Mouse (Mus musculus) left cerebral cortex, adult 2 months (tissue): ENCODE data around the gene Cerk. TPM values are rescaled to one million over a fixed set of nuclear protein-coding genes. Genes with fewer than 3 reads are reported as not detected.
"Not testable (repeated sequence)": the region's sequence is repeated elsewhere in the genome, so short reads cannot be mapped to it uniquely, and the experiment has no call there.

ENCODE experiments used
- DNase-seq, 2 experiments: peaks; one replicate each; pipeline ENCODE4 v3.0.0; 2021 to 2022; ENCODE audit warnings: low spot score in 2 of 2, mixed read lengths in 1 of 2; ENCODE audit errors: extremely low spot score in 1 of 2
- H3K27ac ChIP-seq: fragments of 200-600 bp; 2 replicates; pipeline ENCODE4 v1.8.1; 2022
- H3K4me3 ChIP-seq: fragments of 200-600 bp; 2 replicates; pipeline ENCODE4 v1.8.1; 2022
- CTCF ChIP-seq: fragments of 200-600 bp; IDR thresholded peaks from 2 replicates; pipeline ENCODE4 v1.8.1; 2022; ENCODE audit warnings: antibody characterized with exemption, mild to moderate bottlenecking, moderate library complexity
- intact Hi-C: fragments of 180-260 bp; cut with DNase I; formaldehyde crosslinking; loops from one replicate; pipeline ENCODE4 v1.15.1; 2025
- total RNA-seq, 2 experiments: library from RNA; stranded (reverse); gene quantifications; 2 replicates each; pipeline ENCODE4 v1.2.3; 2021

Gene Cerk
- total RNA-seq, 2 experiments from 2014 or later = 57.9 to 59.0 TPM

DNA sequence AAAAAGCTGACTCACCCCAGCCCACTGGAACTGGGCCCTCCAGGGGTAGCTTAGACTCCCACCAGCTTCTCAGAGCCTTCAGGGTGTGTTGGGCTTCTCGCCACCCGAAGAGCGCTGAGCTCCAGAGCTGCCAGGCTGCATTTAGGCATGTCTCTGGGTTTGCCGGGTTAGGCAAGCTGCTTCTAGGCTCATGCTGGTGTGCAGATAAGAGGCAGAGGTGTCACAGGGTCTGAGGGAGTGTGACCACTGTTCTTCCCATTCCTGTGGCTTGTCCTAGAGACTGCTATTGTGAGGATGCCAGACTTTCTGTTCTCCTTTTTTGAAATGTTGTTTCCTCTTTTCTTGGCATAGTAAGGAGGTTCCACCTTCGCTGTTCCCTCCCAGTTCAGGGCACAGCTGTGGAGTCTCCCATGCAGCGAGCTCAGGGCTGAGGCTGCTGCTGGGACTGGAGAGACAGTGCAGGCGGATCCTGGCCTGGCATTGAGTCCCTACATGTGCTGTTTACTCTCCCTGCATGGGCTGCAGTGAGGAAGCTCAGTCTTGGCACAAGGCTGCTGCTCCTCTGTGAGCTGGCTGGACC, 39.1 kb upstream of the Cerk start:
- no peak for TF ChIP-seq CTCF
- no peak overlapping the region for H3K4me3 ChIP-seq
- intact Hi-C loops = loop anchor here (1.0 to 5.0 kb wide), 2 partner anchors 10 to 83 kb away; no protein-coding TSS in a partner anchor
- H3K27ac ChIP-seq = peak overlapping the region; percentile 77
- peak; percentile 34 to 51 for DNase-seq

DNA sequence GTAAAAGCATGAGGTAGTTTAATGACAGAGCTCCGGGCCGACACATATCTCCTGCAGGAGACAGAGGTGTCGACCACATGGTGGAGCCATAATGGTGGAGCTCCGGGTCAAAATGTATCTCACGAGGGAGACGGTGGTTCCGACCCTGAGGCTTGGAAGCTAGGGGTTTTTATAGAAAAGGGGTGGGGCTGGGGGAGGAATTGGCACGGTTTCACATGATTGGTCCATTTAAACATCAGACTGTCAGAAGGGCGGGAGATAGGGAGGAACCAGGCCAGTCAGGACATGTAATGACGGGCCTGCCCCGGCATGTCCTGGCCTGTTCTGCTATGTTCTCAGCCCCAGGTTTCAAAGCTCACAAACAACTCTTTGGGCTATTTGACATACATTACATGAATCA, 36.0 kb upstream of the Cerk start:
- DNase-seq, H3K27ac ChIP-seq, intact Hi-C loops, H3K4me3 ChIP-seq: not testable (repeated sequence)

DNA sequence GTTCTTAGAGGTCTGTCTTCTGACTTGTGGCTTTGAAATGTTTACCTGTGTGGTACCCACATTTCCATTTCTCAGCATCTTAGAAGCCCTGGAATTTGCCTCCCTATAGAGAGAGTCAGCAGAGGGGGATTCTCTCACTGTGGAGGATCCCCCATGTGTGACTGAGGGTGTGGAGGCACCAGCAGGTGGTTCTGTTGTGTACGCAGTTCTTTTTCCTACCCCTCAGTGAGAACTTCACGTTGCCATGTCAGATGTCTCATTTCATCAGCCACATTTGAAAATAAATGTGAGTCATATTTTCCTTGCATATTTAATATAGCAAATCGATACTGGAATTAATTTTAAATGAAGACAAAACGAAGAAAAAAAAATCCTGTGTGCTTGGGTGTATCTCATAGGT, 35.4 kb upstream of the Cerk start:
- H3K4me3 ChIP-seq = no peak overlapping the region
- TF ChIP-seq CTCF = no peak
- DNase-seq = no peak
- no peak overlapping the region for H3K27ac ChIP-seq
- intact Hi-C loops = no loop called here

DNA sequence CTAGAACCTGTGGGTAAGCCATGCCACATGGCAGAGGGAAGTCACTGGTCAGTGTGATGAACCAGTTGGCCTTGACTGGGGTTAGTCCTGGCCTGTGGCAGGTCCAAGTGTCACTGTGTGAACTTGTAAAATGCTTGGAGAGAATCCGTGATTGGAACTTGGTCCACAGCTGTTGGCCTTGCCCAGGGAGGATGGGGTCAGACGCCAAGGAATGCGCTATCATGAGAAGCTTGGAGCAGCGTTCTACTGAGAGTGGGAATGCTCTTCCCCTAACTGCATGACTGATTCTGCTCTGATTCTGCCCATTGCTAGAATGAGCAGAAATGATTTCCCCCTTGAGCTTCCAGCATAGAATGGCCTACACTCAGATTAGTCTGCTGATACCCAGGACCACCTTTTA, 34.8 kb upstream of the Cerk start:
- no peak for DNase-seq
- peak overlapping the region; percentile 91 for H3K27ac ChIP-seq
- no peak overlapping the region for H3K4me3 ChIP-seq
- intact Hi-C loops = no loop called here
- TF ChIP-seq CTCF = no peak

DNA sequence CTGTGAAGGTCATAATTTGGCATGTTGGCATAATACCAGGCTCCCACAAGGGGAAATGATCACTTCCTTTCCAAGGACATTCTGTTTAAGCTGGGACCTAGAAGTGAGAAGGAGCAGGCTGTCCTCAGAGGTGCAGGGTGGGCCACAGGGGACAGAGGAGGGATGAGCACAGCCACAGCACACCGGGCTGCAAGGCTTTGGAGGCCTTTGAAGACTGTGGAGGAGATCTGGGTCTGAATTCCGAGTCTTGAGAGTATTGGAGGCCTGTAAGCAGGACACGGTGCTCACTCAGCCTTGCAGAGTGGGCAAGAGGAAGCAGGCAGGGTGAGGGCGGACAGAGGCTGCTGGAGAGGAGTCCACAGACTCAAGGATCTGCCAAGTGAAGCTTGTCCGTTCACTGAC, 34.3 kb upstream of the Cerk start:
- no peak for TF ChIP-seq CTCF
- intact Hi-C loops = no loop called here
- no peak for DNase-seq
- Histone ChIP-seq H3K4me3 (no peak overlapping the region), H3K27ac (peak overlapping the region; percentile 91)

DNA sequence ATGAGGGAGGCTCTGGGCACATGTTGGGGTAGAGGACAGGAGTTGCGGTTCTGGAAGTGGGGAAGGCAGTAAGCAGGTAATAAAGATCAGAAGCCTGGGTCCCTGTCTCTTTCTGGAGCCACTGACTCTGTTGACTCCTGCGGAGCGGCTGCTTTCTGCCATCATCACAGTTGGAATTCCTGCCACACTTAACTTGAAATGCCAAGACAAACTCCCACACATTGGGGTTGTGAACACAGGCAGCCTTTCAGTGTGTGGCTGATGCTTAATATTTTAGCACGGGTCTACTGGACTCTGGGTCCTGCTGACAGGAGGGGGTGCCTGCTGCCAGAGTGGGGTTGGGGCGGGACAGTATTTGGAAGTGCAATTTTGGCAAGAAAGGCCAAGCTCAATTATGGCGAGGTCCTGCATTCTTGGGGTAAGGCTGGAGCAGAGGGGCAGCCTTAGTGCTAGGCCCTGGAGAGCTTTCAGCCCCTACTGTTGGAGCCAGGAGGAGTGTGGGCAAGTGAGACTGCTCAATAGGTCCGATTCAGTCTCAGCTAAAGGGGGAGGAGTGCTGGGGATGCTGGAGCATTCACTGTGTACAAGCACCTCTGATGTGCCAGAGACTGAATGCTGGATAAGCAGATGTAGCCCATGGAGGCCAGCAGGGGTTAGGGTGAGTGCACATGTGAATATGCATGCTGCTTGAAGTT, 33.7 kb upstream of the Cerk start:
- no peak overlapping the region for H3K4me3 ChIP-seq
- intact Hi-C loops = loop anchor here (10.0 kb wide), 1 partner anchor 165 kb away; the partner anchor contains the start of gene Gramd4
- DNase-seq = no peak
- TF ChIP-seq CTCF = no peak; the same call in 1 of the 2 replicates
- H3K27ac ChIP-seq = peak overlapping the region; percentile 91

DNA sequence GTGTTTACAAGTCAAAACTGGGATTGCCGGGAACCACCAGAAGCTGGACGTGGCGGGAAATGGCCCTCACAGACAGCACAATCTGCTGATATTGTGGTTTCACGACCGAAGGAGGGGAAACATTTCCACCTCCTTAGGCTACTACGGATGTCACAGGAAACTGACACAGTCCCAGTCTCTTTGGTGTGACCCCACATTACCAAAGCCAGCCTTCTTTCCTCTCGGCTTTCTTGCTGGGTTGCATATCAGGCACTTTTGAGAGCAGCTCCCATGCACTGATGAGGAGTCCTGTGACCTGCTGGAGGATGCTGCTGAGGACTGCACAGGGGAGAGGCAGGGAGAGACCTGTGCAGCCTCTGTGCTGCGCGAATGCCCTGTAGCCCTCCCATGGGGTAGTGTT, 30.7 kb upstream of the Cerk start:
- intact Hi-C loops = loop anchor here (10.0 kb wide), 1 partner anchor 162 kb away; the partner anchor contains the start of gene Gramd4
- H3K27ac ChIP-seq, DNase-seq, H3K4me3 ChIP-seq: not testable (repeated sequence)

DNA sequence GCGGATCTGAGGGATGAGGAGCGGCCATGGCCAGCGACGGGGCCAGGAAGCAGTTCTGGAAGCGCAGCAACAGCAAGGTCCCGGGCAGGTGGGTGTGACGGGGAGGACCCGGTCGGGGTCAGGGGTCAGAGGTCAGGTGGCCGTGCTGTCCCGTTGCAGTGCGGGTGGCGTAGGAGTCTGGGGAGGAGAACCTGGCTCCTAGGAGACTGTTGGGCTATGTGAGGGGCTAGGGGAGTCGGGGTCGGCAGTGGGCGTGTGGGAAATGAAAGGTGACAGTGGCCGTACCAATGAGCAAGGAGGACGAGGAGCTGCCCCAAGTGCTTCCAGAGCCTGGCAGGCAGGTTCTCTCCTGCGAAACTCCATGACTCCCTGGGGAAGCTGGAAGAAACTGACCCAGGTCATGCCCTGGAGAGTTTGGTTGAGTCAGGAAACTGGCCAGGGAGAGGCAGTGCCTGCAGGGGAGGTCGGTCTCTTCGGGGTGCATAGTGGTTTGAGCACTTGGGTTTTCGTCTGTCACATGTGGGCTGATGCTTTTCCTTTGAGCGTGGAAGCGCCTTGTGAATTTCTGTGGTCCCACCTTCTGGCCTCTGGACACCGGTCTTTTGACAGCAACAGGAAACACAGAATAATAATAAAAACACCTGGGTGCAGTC, 28.7 kb upstream of the Cerk start:
- TF ChIP-seq CTCF = no peak
- Histone ChIP-seq H3K4me3 (peak overlapping the region; percentile 84), H3K27ac (peak overlapping the region; percentile 88)
- DNase-seq = no peak
- intact Hi-C loops = loop anchor here (1.0 to 10.0 kb wide), 2 partner anchors 29 to 160 kb away; partner anchors contain the start of gene Gramd4

DNA sequence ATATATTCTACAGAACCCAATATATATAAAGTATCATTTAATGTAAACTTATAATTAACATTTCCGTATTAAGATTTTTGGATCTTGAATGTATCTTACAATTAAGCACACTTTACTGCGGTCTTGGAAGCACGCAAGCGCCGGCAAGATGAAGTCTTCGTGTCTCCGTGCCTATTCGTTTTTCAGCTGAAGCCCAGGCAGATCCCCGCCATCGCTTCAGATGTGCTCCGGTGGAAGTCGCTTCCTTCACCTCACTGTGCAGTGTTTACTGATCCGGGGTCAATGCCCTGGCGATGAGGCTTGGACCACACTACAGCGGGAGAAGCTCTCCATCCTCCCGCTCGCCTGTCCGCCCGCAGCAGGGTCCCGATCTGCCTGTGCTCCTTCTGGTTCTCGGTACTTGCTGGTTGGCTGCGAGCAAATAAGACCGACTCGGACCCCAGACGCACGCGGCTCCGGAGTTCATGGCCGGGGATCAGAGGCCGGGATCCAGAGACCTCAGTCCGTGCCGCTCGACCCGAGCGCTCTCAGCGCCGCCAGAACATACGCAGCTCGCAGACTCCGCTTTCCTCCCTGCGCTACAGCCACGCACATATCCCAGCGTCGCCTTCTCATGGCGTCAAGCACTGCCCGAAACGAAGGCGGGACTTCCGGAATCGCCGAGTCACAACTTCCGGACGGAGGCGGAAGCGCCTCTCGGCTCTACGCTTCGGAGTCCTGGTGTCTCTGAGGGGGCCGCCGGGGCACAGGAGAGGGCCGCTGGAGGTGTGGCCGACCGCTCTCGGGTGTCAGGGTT, 28.0 kb upstream of the Cerk start, which contains the start of gene Tbc1d22a:
Gene Tbc1d22a (plus strand): TSS at position 707 of the 796 bp plus-strand sequence.
- DNase-seq = peak; percentile 92 to 94
- Histone ChIP-seq H3K27ac (peak within 1 kb of the TSS; percentile 88), H3K4me3 (peak within 1 kb of the TSS; percentile 84)
- no peak for TF ChIP-seq CTCF
- intact Hi-C loops = loop anchor here (1.0 to 10.0 kb wide), 2 partner anchors 29 to 159 kb away; partner anchors contain the start of gene Gramd4

DNA sequence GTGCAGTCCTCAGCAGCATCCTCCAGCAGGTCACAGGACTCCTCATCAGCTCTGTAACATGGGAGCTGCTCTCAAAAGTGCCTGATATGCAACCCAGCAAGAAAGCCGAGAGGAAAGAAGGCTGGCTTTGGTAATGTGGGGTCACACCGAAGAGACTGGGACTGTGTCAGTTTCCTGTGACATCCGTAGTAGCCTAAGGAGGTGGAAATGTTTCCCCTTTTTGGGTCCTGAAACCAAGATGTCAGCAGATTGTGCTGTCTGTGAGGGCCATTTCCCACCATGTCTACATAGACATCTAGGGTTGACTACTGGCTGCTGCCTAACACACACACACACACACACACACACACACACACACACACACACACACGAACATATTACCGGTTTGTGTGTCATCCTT, 26.3 kb upstream of the Cerk start:
- DNase-seq, H3K27ac ChIP-seq, H3K4me3 ChIP-seq: not testable (repeated sequence)
- intact Hi-C loops = loop anchor here (10.0 kb wide), 1 partner anchor 157 kb away; the partner anchor contains the start of gene Gramd4

DNA sequence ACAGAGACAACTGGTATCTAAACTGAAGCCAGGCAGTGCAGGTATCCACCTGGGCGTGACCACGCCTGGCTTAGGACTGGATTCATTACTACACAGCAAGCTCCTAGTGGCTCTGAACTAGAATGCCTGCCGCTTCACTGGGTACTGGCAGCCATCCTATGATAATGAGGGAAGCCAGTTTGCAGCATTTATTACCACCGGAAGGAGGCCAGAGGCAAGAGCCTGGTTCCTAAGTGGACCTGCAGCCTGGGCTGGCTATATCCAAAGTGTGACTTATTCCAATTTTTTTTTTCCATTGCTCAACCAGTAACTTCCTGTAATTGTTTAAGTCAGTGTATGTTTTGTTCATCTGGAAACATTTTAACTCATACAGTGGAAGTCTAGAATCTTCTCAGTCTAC, 20.4 kb upstream of the Cerk start:
- no peak for DNase-seq
- no peak overlapping the region for H3K4me3 ChIP-seq
- intact Hi-C loops = no loop called here
- TF ChIP-seq CTCF = no peak; the same call in none of the 2 replicates
- H3K27ac ChIP-seq = no peak overlapping the region
